Mouse (Mus musculus) gastrocnemius, adult 18-20 months (tissue): ENCODE data around the gene Hebp2. TPM values are rescaled to one million over a fixed set of nuclear protein-coding genes. Genes with fewer than 3 reads are reported as not detected.
A peak's percentile ranks its signal among the peaks of the same experiment; 100 is the strongest.

Experiments
- DNase-seq: peaks from one replicate; pipeline ENCODE4 v3.0.0; 2021; ENCODE audit warnings: low spot score
- total RNA-seq, 2 experiments: library from RNA; stranded (reverse); gene quantifications; 2 replicates each; pipeline ENCODE4 v1.2.3; 2021

Hebp2 gene
- total RNA-seq, 2 experiments from 2014 or later, result 0.37 to 0.76 TPM

DNA sequence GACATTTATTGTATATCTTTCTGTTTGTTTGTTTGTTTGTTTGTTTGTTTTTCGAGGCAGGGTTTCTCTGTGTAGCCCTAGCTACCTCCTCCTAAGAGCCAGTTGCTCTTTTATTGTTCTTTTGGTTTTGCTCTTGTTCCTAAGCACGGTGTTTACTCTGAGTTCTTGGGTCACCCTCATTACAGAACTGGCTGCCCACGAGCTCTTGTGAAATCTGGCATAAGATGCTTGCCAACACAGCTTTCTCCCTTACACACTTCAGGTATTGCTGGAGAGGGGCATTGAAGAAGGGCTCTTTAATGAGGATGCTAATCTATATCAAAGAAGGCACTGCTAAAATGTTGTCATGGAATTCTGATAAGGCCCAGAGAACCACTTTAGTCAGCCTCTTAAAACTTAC lies 35.2 kb downstream of the Hebp2 start:
- DNase-seq, result no peak

DNA sequence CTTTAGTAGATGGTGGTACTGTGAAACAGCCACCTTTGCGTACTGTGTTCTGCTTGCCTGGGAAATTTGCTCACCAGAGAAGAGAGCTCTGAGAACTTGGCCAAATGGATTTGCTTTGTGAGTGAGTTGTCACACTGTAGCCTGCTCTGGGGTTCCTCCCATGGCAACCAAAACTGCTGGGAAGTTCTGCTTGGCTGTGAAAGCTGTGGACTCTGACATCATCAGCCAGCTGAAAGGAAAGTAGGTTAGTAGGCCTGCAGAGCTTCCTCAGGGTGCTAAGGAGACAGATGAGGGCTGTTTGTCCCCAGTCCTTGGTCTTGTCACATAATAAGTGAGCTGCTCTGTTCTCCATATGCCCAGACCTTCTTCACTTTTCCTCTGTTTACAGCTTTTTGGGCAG lies 37.3 kb downstream of the Hebp2 start:
- peak; percentile 59 for DNase-seq

DNA sequence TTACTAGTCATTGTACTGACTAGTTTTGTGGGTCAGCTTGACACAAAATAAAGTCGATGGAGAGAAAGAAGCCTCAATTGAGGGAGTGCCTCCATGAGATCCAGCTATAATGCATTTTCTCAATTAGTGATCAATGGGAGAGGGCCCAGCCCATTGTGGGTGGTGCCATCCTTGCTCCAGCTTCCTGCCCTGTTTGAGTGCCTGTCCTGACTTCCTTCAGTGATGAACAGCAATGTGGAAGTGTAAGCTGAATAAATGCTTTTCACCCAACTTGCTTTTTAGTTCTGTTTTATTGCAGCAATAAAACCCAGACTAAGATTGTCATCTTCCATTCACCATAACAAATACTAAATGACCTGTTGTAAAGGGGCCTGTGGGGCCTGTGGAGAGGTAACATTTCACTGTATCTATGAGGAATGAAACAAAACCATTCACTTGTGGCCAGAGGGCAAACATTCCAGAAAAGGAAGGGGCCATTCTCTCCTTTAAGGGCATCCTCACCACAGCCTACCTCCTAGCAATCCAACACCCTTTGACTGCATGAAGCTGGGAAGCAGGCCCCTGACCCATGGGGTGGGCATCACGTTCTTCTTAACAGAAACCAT lies 37.9 kb downstream of the Hebp2 start:
- DNase-seq, result no peak

DNA sequence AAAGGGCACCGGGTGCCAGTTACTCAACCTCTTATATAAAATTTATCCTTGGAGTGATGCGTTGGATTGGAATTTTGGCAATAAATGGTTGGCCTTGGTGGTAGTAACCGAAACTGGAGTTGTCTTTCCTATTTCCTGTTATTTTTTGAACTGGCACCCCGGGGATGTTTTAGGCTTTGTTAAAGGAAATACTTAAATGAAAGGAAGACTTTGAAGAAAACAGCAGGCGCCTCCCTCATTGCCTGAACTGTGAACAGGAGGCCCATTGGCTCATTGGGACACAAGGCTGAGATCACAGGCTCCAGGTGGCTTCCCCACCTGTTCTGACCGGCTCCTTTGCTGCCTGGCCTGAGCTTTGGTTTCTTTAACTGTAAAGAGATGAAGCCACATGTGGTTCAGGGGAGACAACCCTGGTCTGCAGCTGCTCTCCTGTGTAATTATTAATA lies 39.4 kb downstream of the Hebp2 start:
- DNase-seq, result no peak

DNA sequence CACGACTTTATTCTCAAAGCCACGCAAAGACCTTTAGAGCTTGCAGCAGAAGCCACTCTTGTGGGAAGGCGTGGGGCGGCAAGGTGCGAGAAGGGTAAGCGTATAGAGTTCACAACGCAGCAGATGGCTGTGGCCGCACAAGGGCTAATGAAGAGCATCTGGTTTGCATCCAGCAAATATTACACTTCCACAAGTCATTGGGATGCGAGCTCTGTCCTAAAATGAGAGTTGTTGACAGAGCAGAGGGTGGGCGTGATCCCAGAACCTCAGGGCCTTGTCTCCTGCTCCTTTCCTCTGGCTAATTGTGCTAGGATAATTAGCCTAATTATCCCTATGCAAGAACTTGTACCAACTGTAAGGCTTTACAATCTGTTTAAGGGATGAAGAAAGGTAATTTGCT lies 40.2 kb downstream of the Hebp2 start:
- no peak for DNase-seq

DNA sequence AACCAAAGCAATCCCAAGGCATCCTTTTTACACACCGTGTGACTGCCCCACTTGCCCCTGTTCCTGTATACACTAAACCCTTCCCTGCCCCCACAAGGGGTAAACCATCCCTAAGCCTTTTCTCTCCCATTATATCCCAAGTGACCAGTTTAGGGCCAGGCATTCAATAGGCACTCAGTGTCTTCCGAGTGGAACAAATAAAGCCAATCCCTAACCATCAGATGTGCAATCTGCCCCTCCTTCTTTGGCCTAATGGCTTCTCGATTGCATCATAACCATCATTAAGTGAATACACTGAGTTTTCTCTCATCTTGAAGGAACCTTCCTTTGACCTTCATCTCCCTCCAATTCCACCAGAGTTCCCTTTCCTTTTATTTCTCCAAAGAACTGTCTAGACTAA lies 43.9 kb downstream of the Hebp2 start:
- no peak for DNase-seq

DNA sequence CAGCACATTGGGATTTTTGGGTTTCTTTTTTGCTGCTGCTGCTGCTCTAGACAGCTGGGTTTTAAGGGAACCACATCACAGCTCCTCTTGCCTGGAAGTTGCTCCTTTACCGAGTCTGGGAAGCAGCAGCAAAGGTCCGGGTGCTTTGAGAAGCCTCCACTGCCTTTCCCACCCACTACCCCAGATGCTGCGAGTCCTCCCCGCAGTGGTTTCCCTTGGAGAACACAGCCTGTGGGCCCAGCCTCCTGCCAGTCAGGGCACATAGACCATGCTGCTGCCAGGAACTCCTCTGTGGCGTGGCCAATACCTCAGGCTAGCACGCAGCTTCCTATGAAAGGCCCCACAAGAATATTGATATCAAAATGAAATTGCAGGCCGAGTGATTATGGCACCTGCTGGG lies 48.8 kb downstream of the Hebp2 start:
- no peak for DNase-seq

DNA sequence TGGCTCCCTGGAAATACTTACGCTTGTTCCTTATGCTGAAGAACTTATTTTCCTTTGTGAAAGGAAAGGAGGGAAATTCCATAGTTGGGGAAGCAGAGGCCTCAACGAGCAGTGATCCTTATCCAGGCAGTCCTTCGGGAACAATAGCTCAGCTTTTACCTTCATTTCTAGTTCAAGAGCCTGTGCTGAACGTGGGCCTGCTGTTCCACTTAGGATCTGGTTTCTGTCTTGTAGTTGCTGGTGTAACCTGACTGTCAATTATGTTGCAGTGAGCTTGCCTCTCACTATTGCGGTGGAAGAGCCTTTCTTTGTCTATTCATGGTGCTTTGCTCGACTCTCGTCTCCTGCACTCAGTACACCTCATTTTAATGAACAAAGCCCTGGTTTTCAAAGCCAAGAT lies 51.6 kb downstream of the Hebp2 start:
- no peak for DNase-seq

DNA sequence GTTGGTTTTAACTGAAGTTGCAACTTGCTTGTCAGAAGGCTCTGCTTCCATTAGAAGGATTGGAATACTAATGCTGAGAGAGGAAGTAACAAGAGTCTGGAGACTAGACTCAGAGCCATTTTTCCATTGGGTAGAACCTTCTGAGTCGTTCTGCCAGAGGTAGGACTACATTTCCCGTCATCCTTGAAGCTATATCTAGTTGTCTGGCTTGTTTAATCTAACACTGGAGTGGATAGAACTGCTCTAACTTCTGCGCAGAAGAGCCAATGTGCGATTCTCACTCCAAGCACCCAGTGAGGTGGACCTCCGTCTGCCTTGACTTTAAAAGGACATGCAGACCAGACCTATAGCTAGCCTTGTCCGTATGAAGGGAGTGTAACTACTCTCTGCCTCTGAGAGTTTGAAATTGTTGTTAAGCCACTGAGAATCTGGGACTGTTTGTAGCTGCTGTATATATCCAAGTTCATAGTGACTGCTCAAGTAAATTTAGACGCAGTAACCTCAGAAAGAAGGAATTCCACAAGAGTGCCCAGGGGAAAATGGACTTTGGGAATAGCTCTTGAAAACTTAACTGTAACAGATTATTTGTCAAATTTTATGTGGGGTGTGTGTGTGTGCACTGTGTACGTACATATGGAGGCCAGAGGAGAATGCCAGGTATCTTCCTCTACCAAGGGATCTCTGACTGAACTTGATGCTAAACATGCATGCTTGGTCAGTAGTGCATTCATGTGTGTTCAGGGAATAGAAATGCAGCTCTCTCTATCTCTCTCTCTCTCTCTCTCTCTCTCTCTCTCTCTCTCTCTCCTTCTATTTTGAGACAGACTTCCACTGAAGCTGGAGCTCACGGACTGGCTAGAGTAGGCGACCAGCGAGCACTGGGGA lies 52.6 kb downstream of the Hebp2 start:
- no peak for DNase-seq

DNA sequence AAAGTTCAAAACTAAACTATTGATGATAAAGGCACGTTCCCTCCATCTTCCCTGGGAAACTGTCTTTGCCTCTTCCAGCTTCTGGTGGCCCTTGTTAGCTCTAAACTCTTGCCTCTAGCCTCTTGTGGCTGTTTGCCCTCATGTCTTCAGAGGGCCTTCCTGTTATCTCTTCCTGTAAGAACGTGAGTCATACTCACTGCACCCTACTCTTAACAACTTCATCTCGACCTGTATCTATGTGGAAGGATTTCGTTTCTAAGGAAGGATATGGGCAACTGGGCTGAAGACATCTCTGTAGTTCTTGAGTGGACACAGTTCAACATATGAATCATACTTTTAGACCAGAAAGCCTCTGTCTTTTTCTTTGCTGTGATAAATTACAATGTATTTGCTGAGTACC lies 53.9 kb downstream of the Hebp2 start:
- no peak for DNase-seq

DNA sequence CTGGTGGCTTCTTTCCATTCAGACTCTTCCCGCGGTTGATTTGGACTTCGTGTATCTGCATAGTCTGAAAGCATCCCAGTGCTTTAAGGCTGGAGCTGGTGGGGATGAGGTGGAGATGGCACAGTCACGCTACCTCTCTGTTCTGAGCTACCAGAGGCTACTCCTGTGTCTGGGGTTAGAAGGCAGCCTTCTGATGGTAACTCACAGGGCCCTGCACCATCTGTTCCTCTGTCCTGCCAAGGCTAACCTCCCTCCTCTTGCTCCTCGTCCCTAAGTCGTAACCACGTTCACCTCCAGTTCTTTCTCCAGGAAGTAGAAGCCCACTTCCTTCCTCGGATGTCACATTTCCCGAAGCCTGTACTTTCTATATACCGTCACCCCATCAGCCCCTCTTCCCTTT lies 55.9 kb downstream of the Hebp2 start:
- DNase-seq, result no peak

Other genes with a start within 250 kb of the Hebp2 start
- gene Nhsl1, start 227.1 kb downstream of the Hebp2 start, total RNA-seq, result 1 to 10 TPM; 5.8 to 6.3 TPM
- gene Arfgef3, start 197.9 kb upstream of the Hebp2 start, total RNA-seq, result under 1 TPM; 0.05 to 0.12 TPM
- gene Gm4922, start 240.7 kb upstream of the Hebp2 start, total RNA-seq, result not detected